Mouse (Mus musculus): ENCODE data around the gene Akr1e1. TPM values are rescaled to one million over a fixed set of nuclear protein-coding genes. Genes with fewer than 3 reads are reported as not detected.
"Not testable (repeated sequence)": the region's sequence is repeated elsewhere in the genome, so short reads cannot be mapped to it uniquely, and the experiment has no call there.

Akr1e1 gene
- polyA plus RNA-seq (2016; fragmentation: Nextera tagmentation; extraction: Ambion mirVana), result 23.0 and 23.4 TPM in 2 replicates

- peak; percentile 100 for ATAC-seq
- no peak within 1 kb of the TSS for H3K27ac ChIP-seq
- WGBS (ENCODE audit: insufficient replicate concordance), result 4% methylated on average over 10 of the region's 10 CpGs
- H3K27me3 ChIP-seq (replicated peaks), result no peaks in the 10 kb centered on the region
- peak within 1 kb of the TSS; percentile 69 for H3K4me2 ChIP-seq
- H3K9ac ChIP-seq, result peak within 1 kb of the TSS; percentile 66
- peak within 1 kb of the TSS; percentile 66 for H3K4me3 ChIP-seq
- no peaks in the 10 kb centered on the region for H3K9me3 ChIP-seq (replicated peaks)
- no peaks in the 10 kb centered on the region for H3K36me3 ChIP-seq
- no peaks in the 10 kb centered on the region for H3K4me1 ChIP-seq
These were observed at the start of gene Akr1e1 for GRCm38 (mm10) chr13:4608961-4609409. Gene Akr1e1 (minus strand): TSS chr13:4609174.

GRCm38 (mm10) chr13:4658346-4658745 is 49.4 kb upstream of the Akr1e1 start:
- Histone ChIP-seq H3K27me3 (replicated peaks) (no peaks in the 10 kb centered on the region), H3K36me3 (no peaks in the 10 kb centered on the region), H3K4me3 (no peak overlapping the region), H3K4me1 (no peaks in the 10 kb centered on the region), H3K4me2 (no peak overlapping the region), H3K27ac (no peak overlapping the region), H3K9ac (no peak overlapping the region), H3K9me3 (replicated peaks) (no peaks in the 10 kb centered on the region)
- WGBS (ENCODE audit: insufficient replicate concordance), result 78% methylated on average over 5 of the region's 5 CpGs
- no peak for ATAC-seq

- H3K9ac ChIP-seq, result no peak overlapping the region
- no peaks in the 10 kb centered on the region for H3K4me1 ChIP-seq
- 66% methylated on average over 16 of the region's 16 CpGs for WGBS (ENCODE audit: insufficient replicate concordance)
- H3K9me3 ChIP-seq (replicated peaks), result no peaks in the 10 kb centered on the region
- ATAC-seq, result no peak
- H3K4me3 ChIP-seq, result no peak overlapping the region
- no peak overlapping the region for H3K27ac ChIP-seq
- H3K4me2 ChIP-seq, result no peak overlapping the region
- no peaks in the 10 kb centered on the region for H3K36me3 ChIP-seq
- no peaks in the 10 kb centered on the region for H3K27me3 ChIP-seq (replicated peaks)
These were observed 47.5 kb upstream of the Akr1e1 start for GRCm38 (mm10) chr13:4656277-4657146.

- Histone ChIP-seq H3K36me3 (no peaks in the 10 kb centered on the region), H3K4me2 (no peak overlapping the region)
These were observed 41.2 kb upstream of the Akr1e1 start for GRCm38 (mm10) chr13:4650190-4650589.

GRCm38 (mm10) chr13:4645248-4645647 is 36.3 kb upstream of the Akr1e1 start:
- no peak for ATAC-seq
- H3K9me3 ChIP-seq (replicated peaks), result no peaks in the 10 kb centered on the region
- no peak overlapping the region for H3K27ac ChIP-seq
- no peaks in the 10 kb centered on the region for H3K27me3 ChIP-seq (replicated peaks)
- H3K9ac ChIP-seq, result no peak overlapping the region
- H3K36me3 ChIP-seq, result no peaks in the 10 kb centered on the region
- H3K4me1 ChIP-seq, result no peaks in the 10 kb centered on the region
- WGBS (ENCODE audit: insufficient replicate concordance), result 84% methylated on average over 3 of the region's 3 CpGs
- no peak overlapping the region for H3K4me3 ChIP-seq
- H3K4me2 ChIP-seq, result no peak overlapping the region

More at GRCm38 (mm10) chr13:4650190-4650589, 41.2 kb upstream of the Akr1e1 start:
- Histone ChIP-seq H3K9ac (no peak overlapping the region), H3K27me3 (replicated peaks) (no peaks in the 10 kb centered on the region), H3K4me3 (no peak overlapping the region), H3K4me1 (no peaks in the 10 kb centered on the region), H3K9me3 (replicated peaks) (no peaks in the 10 kb centered on the region), H3K27ac (no peak overlapping the region)
- no peak for ATAC-seq
- 45% methylated on average over 3 of the region's 3 CpGs for WGBS (ENCODE audit: insufficient replicate concordance)

GRCm38 (mm10) chr13:4610902-4611301 is 1.9 kb upstream of the Akr1e1 start:
- no peak overlapping the region for H3K9ac ChIP-seq
- no peaks in the 10 kb centered on the region for H3K36me3 ChIP-seq
- H3K4me1 ChIP-seq, result no peaks in the 10 kb centered on the region
- ATAC-seq, result no peak
- H3K4me3 ChIP-seq, result no peak overlapping the region
- no peaks in the 10 kb centered on the region for H3K9me3 ChIP-seq (replicated peaks)
- H3K27ac ChIP-seq, result no peak overlapping the region
- H3K4me2 ChIP-seq, result no peak overlapping the region
- no peaks in the 10 kb centered on the region for H3K27me3 ChIP-seq (replicated peaks)

GRCm38 (mm10) chr13:4608530-4608929 is 444 bp downstream of the Akr1e1 start:
- no peaks in the 10 kb centered on the region for H3K36me3 ChIP-seq
- no peaks in the 10 kb centered on the region for H3K4me1 ChIP-seq
- H3K27ac ChIP-seq, result no peak overlapping the region
- peak; percentile 33; the same call in 1 of the 2 replicates for ATAC-seq
- WGBS (ENCODE audit: insufficient replicate concordance), result 27% methylated on average over 9 of the region's 9 CpGs
- peak overlapping the region; percentile 66 for H3K4me3 ChIP-seq
- H3K4me2 ChIP-seq, result peak overlapping the region; percentile 69
- no peaks in the 10 kb centered on the region for H3K27me3 ChIP-seq (replicated peaks)
- H3K9ac ChIP-seq, result peak overlapping the region; percentile 66
- H3K9me3 ChIP-seq (replicated peaks), result no peaks in the 10 kb centered on the region

GRCm38 (mm10) chr13:4606821-4607220 is 2.2 kb downstream of the Akr1e1 start:
- Histone ChIP-seq H3K4me2 (no peak overlapping the region), H3K9ac (no peak overlapping the region), H3K4me3 (no peak overlapping the region), H3K36me3 (peaks cover 6% of the 10 kb centered on the region), H3K27me3 (replicated peaks) (no peaks in the 10 kb centered on the region), H3K9me3 (replicated peaks) (no peaks in the 10 kb centered on the region), H3K27ac (no peak overlapping the region), H3K4me1 (no peaks in the 10 kb centered on the region)
- 75% methylated on average over 4 of the region's 4 CpGs for WGBS (ENCODE audit: insufficient replicate concordance)
- no peak for ATAC-seq

GRCm38 (mm10) chr13:4603431-4603830 is 5.5 kb downstream of the Akr1e1 start:
- H3K27ac ChIP-seq; H3K4me3 ChIP-seq; H3K4me1 ChIP-seq; H3K27me3 ChIP-seq (replicated peaks); H3K4me2 ChIP-seq; H3K9me3 ChIP-seq (replicated peaks); ATAC-seq; H3K9ac ChIP-seq: not testable (repeated sequence)
- peaks cover 28% of the 10 kb centered on the region for H3K36me3 ChIP-seq
- WGBS (ENCODE audit: insufficient replicate concordance), result 50% methylated on average over 3 of the region's 3 CpGs

GRCm38 (mm10) chr13:4576921-4577320 is 32.1 kb downstream of the Akr1e1 start:
- Histone ChIP-seq H3K9me3 (replicated peaks) (no peaks in the 10 kb centered on the region), H3K27ac (no peak overlapping the region), H3K4me1 (no peaks in the 10 kb centered on the region), H3K27me3 (replicated peaks) (no peaks in the 10 kb centered on the region), H3K4me3 (no peak overlapping the region), H3K36me3 (no peaks in the 10 kb centered on the region), H3K4me2 (no peak overlapping the region), H3K9ac (no peak overlapping the region)
- ATAC-seq, result no peak
- 61% methylated on average over 1 of the region's 1 CpGs for WGBS (ENCODE audit: insufficient replicate concordance)

- ATAC-seq, result no peak
- H3K4me2 ChIP-seq, result no peak within 1 kb of the TSS
- H3K27ac ChIP-seq, result no peak within 1 kb of the TSS
- no peaks in the 10 kb centered on the region for H3K4me1 ChIP-seq
- no peak within 1 kb of the TSS for H3K4me3 ChIP-seq
- WGBS (ENCODE audit: insufficient replicate concordance), result 67% methylated on average over 1 of the region's 1 CpGs
- no peaks in the 10 kb centered on the region for H3K9me3 ChIP-seq (replicated peaks)
- no peak within 1 kb of the TSS for H3K9ac ChIP-seq
- no peaks in the 10 kb centered on the region for H3K36me3 ChIP-seq
- H3K27me3 ChIP-seq (replicated peaks), result no peaks in the 10 kb centered on the region
These were observed 35.1 kb downstream of the Akr1e1 start, which contains the start of gene Akr1c21 for GRCm38 (mm10) chr13:4573871-4574270. Gene Akr1c21 (plus strand): TSS chr13:4574075.

- Histone ChIP-seq H3K4me3 (no peak overlapping the region), H3K27me3 (replicated peaks) (no peaks in the 10 kb centered on the region), H3K27ac (no peak overlapping the region), H3K9ac (no peak overlapping the region), H3K9me3 (replicated peaks) (no peaks in the 10 kb centered on the region), H3K4me2 (no peak overlapping the region), H3K36me3 (no peaks in the 10 kb centered on the region), H3K4me1 (no peaks in the 10 kb centered on the region)
- ATAC-seq, result no peak
- 69% methylated on average over 2 of the region's 2 CpGs for WGBS (ENCODE audit: insufficient replicate concordance)
These were observed 43.0 kb downstream of the Akr1e1 start for GRCm38 (mm10) chr13:4565996-4566395.
